Mouse (Mus musculus) MEL (cell line): ENCODE measurements at regions not wholly inside any gene's neighbourhood (a gene's known extent, or its start where the extent isn't known, plus 50 kb on each side); places are given as distances from the start of the nearest gene placed in this dataset.

Experiments
- DNase-seq: peaks from one replicate; pipeline ENCODE4 v3.0.0; 2011; ENCODE audit warnings: low read depth, low spot score
- H3K27ac ChIP-seq: 2 replicates; pipeline ENCODE4 v1.5.1; 2012; ENCODE audit warnings: low read depth, mild to moderate bottlenecking, control low read depth, low read length, moderate library complexity; ENCODE audit not compliant: control insufficient read depth
- H3K27me3 ChIP-seq, 2 experiments: fragments of 150-350 bp in 1 of 2; sonication (generic) in 1 of 2; 2 replicates each; pipeline ENCODE4 v1.6.1; 2012; ENCODE audit warnings: low read length in 2 of 2, mild to moderate bottlenecking in 2 of 2, improper control_type of control experiment in 1 of 2, moderate library complexity in 1 of 2; ENCODE audit not compliant: insufficient read depth in 2 of 2, control insufficient read depth in 1 of 2
- H3K36me3 ChIP-seq, 2 experiments: 2 replicates each; pipeline ENCODE4 v1.6.1; 2012 to 2014; ENCODE audit warnings: low read length in 2 of 2, improper control_type of control experiment in 1 of 2, inconsistent platforms in 1 of 2, mild to moderate bottlenecking in 1 of 2; ENCODE audit not compliant: insufficient read depth in 2 of 2, control insufficient read depth in 1 of 2
- H3K4me1 ChIP-seq, 2 experiments: fragments of 150-350 bp in 1 of 2; sonication (generic) in 1 of 2; 2 replicates each; pipeline ENCODE4 v1.6.1; 2012; ENCODE audit warnings: low read length in 2 of 2, improper control_type of control experiment in 1 of 2, mild to moderate bottlenecking in 1 of 2; ENCODE audit not compliant: insufficient read depth in 2 of 2, control insufficient read depth in 1 of 2
- H3K4me3 ChIP-seq, 2 experiments: fragments of 150-350 bp in 1 of 2; sonication (generic) in 1 of 2; 2 replicates each; pipeline ENCODE4 v1.5.1; 2012; ENCODE audit warnings: low read depth in 2 of 2, low read length in 2 of 2, mild to moderate bottlenecking in 2 of 2, moderate library complexity in 2 of 2, control low read depth in 1 of 2, improper control_type of control experiment in 1 of 2; ENCODE audit not compliant: control insufficient read depth in 1 of 2, insufficient read depth in 1 of 2
- H3K79me2 ChIP-seq: 2 replicates; pipeline ENCODE4 v1.6.1; 2012; ENCODE audit warnings: mild to moderate bottlenecking, low read length, moderate library complexity; ENCODE audit not compliant: control insufficient read depth, poor library complexity, insufficient read depth
- H3K9ac ChIP-seq: 2 replicates; pipeline ENCODE4 v1.6.1; 2012; ENCODE audit warnings: low read depth, mild to moderate bottlenecking, control low read depth, low read length, moderate library complexity; ENCODE audit not compliant: control insufficient read depth, poor library complexity, severe bottlenecking
- H3K9me3 ChIP-seq: fragments of 150-350 bp; sonication (generic); replicated peaks from 2 replicates; pipeline ENCODE4 v1.6.1; 2012; ENCODE audit warnings: mild to moderate bottlenecking, low read length, improper control_type of control experiment, moderate library complexity; ENCODE audit not compliant: insufficient read depth
- CHD1 ChIP-seq: IDR thresholded peaks from 2 replicates; pipeline ENCODE4 v1.6.1; 2012; ENCODE audit warnings: low read depth, mild to moderate bottlenecking, inconsistent platforms, low read length, improper control_type of control experiment
- CHD2 ChIP-seq: IDR thresholded peaks from 2 replicates; pipeline ENCODE4 v1.6.1; 2011; ENCODE audit warnings: low read length, improper control_type of control experiment
- CTCF ChIP-seq, 3 experiments: IDR thresholded peaks in 2 of 3; conservative IDR thresholded peaks in 1 of 3; 2 replicates each; pipeline ENCODE4 v1.5.1; 2011 to 2012; ENCODE audit warnings: low read length in 3 of 3, low read depth in 2 of 3, mild to moderate bottlenecking in 2 of 3, improper control_type of control experiment in 1 of 3, inconsistent platforms in 1 of 3, mixed read lengths in 1 of 3, moderate library complexity in 1 of 3; ENCODE audit not compliant: control insufficient read depth in 1 of 3, insufficient read depth in 1 of 3, poor library complexity in 1 of 3, severe bottlenecking in 1 of 3
- E2F4 ChIP-seq: IDR thresholded peaks from 2 replicates; pipeline ENCODE4 v1.6.1; 2011; ENCODE audit warnings: low read depth, low read length, improper control_type of control experiment, borderline replicate concordance
- EP300 ChIP-seq, 2 experiments: IDR thresholded peaks; 2 replicates each; pipeline ENCODE4 v1.6.1; 2011; ENCODE audit warnings: improper control_type of control experiment in 2 of 2, low read length in 2 of 2, low read depth in 1 of 2, mild to moderate bottlenecking in 1 of 2
- MEF2A ChIP-seq: IDR thresholded peaks from 2 replicates; pipeline ENCODE4 v1.6.1; 2014; ENCODE audit warnings: low read depth, mild to moderate bottlenecking, inconsistent platforms, low read length, improper control_type of control experiment; ENCODE audit not compliant: poor library complexity, insufficient replicate concordance, severe bottlenecking; ENCODE audit errors: extremely low read depth
- MXI1 ChIP-seq: IDR thresholded peaks from 2 replicates; pipeline ENCODE4 v1.6.1; 2011; ENCODE audit warnings: mild to moderate bottlenecking, low read depth, low read length, improper control_type of control experiment
- MYB ChIP-seq: IDR thresholded peaks from 2 replicates; pipeline ENCODE4 v1.6.1; 2011; ENCODE audit warnings: mild to moderate bottlenecking, low read depth, low read length, improper control_type of control experiment
- NELFE ChIP-seq: IDR thresholded peaks from 2 replicates; pipeline ENCODE4 v1.6.1; 2011; ENCODE audit warnings: low read depth, low read length, improper control_type of control experiment
- POLR2AphosphoS2 ChIP-seq: IDR thresholded peaks from 2 replicates; pipeline ENCODE4 v1.6.1; 2011; ENCODE audit warnings: low read length, improper control_type of control experiment
- POLR2AphosphoS5 ChIP-seq: IDR thresholded peaks from 2 replicates; pipeline ENCODE4 v1.6.1; 2012; ENCODE audit warnings: low read depth, borderline replicate concordance, mild to moderate bottlenecking, inconsistent platforms, low read length, moderate library complexity, mixed read lengths
- SIN3A ChIP-seq: IDR thresholded peaks from 2 replicates; pipeline ENCODE4 v1.6.1; 2012; ENCODE audit warnings: low read length, improper control_type of control experiment, inconsistent platforms
- TBP ChIP-seq: IDR thresholded peaks from 2 replicates; pipeline ENCODE4 v1.8.0; 2011; ENCODE audit warnings: low read depth, low read length, improper control_type of control experiment
- USF1 ChIP-seq: IDR thresholded peaks from 2 replicates; pipeline ENCODE4 v1.6.1; 2014; ENCODE audit warnings: low read depth, mild to moderate bottlenecking, inconsistent platforms, low read length, improper control_type of control experiment, moderate library complexity
- ZMIZ1 ChIP-seq: IDR thresholded peaks from 2 replicates; pipeline ENCODE4 v1.6.1; 2012; ENCODE audit warnings: low read depth, mild to moderate bottlenecking, inconsistent platforms, low read length, improper control_type of control experiment, moderate library complexity
- ZNF384 ChIP-seq: IDR thresholded peaks from 2 replicates; pipeline ENCODE4 v1.6.1; 2012; ENCODE audit warnings: low read depth, mild to moderate bottlenecking, inconsistent platforms, low read length, improper control_type of control experiment

DNA sequence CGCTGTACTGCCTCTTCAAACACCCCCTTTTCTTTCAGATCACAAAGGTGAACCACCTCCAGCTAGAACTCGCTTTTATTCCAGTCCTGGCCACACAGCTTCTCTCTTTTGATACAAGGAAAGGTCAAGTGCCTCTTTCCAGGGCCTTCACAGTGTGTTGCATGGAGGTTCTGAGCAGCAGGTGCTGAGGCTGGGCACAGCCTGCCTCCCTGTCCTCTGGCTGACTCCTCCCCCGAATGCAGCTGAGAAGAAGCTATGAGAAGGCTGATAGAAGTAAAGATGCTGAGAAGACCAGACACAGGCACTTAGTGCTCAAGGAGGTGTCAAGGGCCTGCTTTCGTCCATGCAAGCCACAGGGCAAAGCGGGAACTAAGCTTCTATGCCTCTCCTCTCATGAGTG lies 248.2 kb downstream of the Pdcd6ip start:
- H3K27ac ChIP-seq: no peak overlapping the region
- H3K79me2 ChIP-seq: no peaks in the 10 kb centered on the region
- no peaks in the 10 kb centered on the region for H3K36me3 ChIP-seq
- H3K4me3 ChIP-seq: no peak overlapping the region
- DNase-seq: no peak
- H3K9ac ChIP-seq: no peak overlapping the region
- H3K9me3 ChIP-seq: no peaks in the 10 kb centered on the region
- TF ChIP-seq POLR2AphosphoS2 (no peak), CHD1 (no peak), ZNF384 (no peak), MEF2A (no peak), CTCF (IDR thresholded peaks at IDR 0.05 in 2 of 3, conservative IDR thresholded peaks at IDR 0.05 in 1 of 3; ENCODE audit: control insufficient read depth in 1 of 3, insufficient read depth in 1 of 3, low read depth in 2 of 3, low read length in 3 of 3, poor library complexity in 1 of 3, severe bottlenecking in 1 of 3) (no peak), POLR2AphosphoS5 (no peak)
- TF ChIP-seq, all 39 proteins: peak for 0
- Histone ChIP-seq H3K27me3 (no peaks in the 10 kb centered on the region), H3K4me1 (no peaks in the 10 kb centered on the region)

DNA sequence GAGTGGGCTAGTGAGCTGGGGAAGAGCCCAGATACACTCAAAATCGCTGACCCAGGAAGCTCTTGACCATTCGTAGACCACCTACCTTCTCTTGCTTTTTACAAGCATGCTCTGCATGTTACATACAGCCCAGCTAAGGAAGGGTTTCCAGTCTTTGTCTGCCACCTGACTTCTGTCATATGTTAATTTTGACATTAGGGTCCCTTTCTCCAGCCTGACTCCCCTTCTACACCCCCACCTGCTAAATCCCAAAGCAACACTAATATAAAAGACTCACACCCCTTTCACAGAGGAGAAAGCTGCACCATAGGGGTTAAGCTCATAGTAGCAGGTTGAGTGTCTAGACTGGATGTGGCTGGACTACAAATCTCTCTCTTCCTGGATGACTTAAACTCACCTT lies 248.8 kb downstream of the Pdcd6ip start:
- DNase-seq: no peak

GRCm38 (mm10) chr9:113458741-113459154 lies 249.3 kb downstream of the Pdcd6ip start:
- H3K27ac ChIP-seq: no peak overlapping the region
- no peaks in the 10 kb centered on the region for H3K27me3 ChIP-seq
- TF ChIP-seq CHD2: no peak
- TF ChIP-seq MYB: no peak
- no peak for TF ChIP-seq MXI1
- H3K9ac ChIP-seq: no peak overlapping the region
- no peak overlapping the region for H3K4me3 ChIP-seq
- H3K36me3 ChIP-seq: no peaks in the 10 kb centered on the region
- no peaks in the 10 kb centered on the region for H3K4me1 ChIP-seq
- H3K9me3 ChIP-seq: no peaks in the 10 kb centered on the region
- no peaks in the 10 kb centered on the region for H3K79me2 ChIP-seq
- no peak for DNase-seq

More for the DNA sequence above, 248.8 kb downstream of the Pdcd6ip start:
- no peak overlapping the region for H3K4me3 ChIP-seq
- H3K79me2 ChIP-seq: no peaks in the 10 kb centered on the region
- no peaks in the 10 kb centered on the region for H3K4me1 ChIP-seq
- no peak overlapping the region for H3K27ac ChIP-seq
- TF ChIP-seq NELFE (no peak), ZMIZ1 (no peak), SIN3A (no peak), TBP (no peak), USF1 (no peak), EP300 (IDR thresholded peaks at IDR 0.05; ENCODE audit: low read depth in 1 of 2, low read length in 2 of 2) (no peak), E2F4 (no peak)
- no peaks in the 10 kb centered on the region for H3K9me3 ChIP-seq
- no peaks in the 10 kb centered on the region for H3K36me3 ChIP-seq
- no peak overlapping the region for H3K9ac ChIP-seq
- no peaks in the 10 kb centered on the region for H3K27me3 ChIP-seq
